Mouse (Mus musculus) forebrain, embryonic 16.5 days (tissue): ENCODE measurements at regions not wholly inside any gene's neighbourhood (a gene's known extent, or its start where the extent isn't known, plus 50 kb on each side); places are given as distances from the start of the nearest gene placed in this dataset.

Source experiments
- ATAC-seq: fragments of 200-750 bp; cut with Nextera tagmentation; 2 replicates; pipeline ENCODE4 v1.8.0; 2017; ENCODE audit warnings: mild to moderate bottlenecking, moderate library complexity
- H3K27ac ChIP-seq: fragments of 300-500 bp; sonication (generic); 2 replicates; pipeline ENCODE4 v1.5.1; 2014; ENCODE audit warnings: low read length, control low read depth
- H3K27me3 ChIP-seq: fragments of 300-500 bp; sonication (generic); replicated peaks from 2 replicates; pipeline ENCODE4 v1.6.1; 2014; ENCODE audit warnings: low read length; ENCODE audit not compliant: control insufficient read depth, insufficient read depth
- H3K36me3 ChIP-seq: fragments of 300-500 bp; sonication (generic); 2 replicates; pipeline ENCODE4 v1.6.1; 2014; ENCODE audit not compliant: control insufficient read depth, insufficient read depth
- H3K4me1 ChIP-seq: fragments of 300-500 bp; sonication (generic); replicated peaks from 2 replicates; pipeline ENCODE4 v1.6.1; 2014; ENCODE audit warnings: low read length; ENCODE audit not compliant: control insufficient read depth, insufficient read depth
- H3K4me2 ChIP-seq: fragments of 300-500 bp; sonication (generic); 2 replicates; pipeline ENCODE4 v1.6.1; 2014; ENCODE audit warnings: mild to moderate bottlenecking, low read length, control low read depth
- H3K4me3 ChIP-seq: fragments of 300-500 bp; sonication (generic); replicated peaks from 2 replicates; pipeline ENCODE4 v1.5.1; 2014; ENCODE audit warnings: mild to moderate bottlenecking, low read length, control low read depth
- H3K9ac ChIP-seq: fragments of 300-500 bp; sonication (generic); replicated peaks from 2 replicates; pipeline ENCODE4 v1.6.1; 2014; ENCODE audit warnings: low read depth, low read length, control low read depth
- H3K9me3 ChIP-seq: fragments of 300-500 bp; sonication (generic); 2 replicates; pipeline ENCODE4 v1.6.1; 2016; ENCODE audit warnings: low read length; ENCODE audit not compliant: control insufficient read depth
- WGBS: fragments of 180-500 bp; shearing (Covaris S2); extraction: QIAGEN DNeasy Blood & Tissue Kit; methylation state at CpG from one replicate; pipeline ENCODE4 v1.1.7; 2014; 5-methylcytosine and 5-hydroxymethylcytosine counted together

GRCm38 (mm10) chr6:140995340-140996135 is 253.5 kb upstream of the Pde3a start:
- Histone ChIP-seq H3K27ac (no peak overlapping the region), H3K27me3 (no peaks in the 10 kb centered on the region), H3K4me1 (peaks cover 13% of the 10 kb centered on the region), H3K4me3 (no peak overlapping the region), H3K36me3 (no peaks in the 10 kb centered on the region), H3K9me3 (peaks cover 2% of the 10 kb centered on the region; the same call in 1 of the 2 replicates), H3K9ac (no peak overlapping the region), H3K4me2 (no peak overlapping the region)
- ATAC-seq, result no peak
- WGBS, result 59% methylated on average over 14 of the region's 14 CpGs

GRCm38 (mm10) chr6:140998069-140998468 is 251.0 kb upstream of the Pde3a start:
- Histone ChIP-seq H3K9ac (no peak overlapping the region), H3K27me3 (no peaks in the 10 kb centered on the region), H3K4me3 (no peak overlapping the region), H3K4me2 (no peak overlapping the region), H3K4me1 (peaks cover 13% of the 10 kb centered on the region), H3K9me3 (peaks cover 2% of the 10 kb centered on the region; the same call in 1 of the 2 replicates), H3K36me3 (no peaks in the 10 kb centered on the region), H3K27ac (no peak overlapping the region)
- no peak for ATAC-seq
- WGBS, result 80% methylated on average over 7 of the region's 7 CpGs

- H3K4me2 ChIP-seq, result no peak overlapping the region
- H3K9me3 ChIP-seq, result peaks cover 2% of the 10 kb centered on the region; the same call in 1 of the 2 replicates
- 71% methylated on average over 2 of the region's 2 CpGs for WGBS
- H3K27ac ChIP-seq, result no peak overlapping the region
- no peak overlapping the region for H3K9ac ChIP-seq
- H3K4me1 ChIP-seq, result no peaks in the 10 kb centered on the region
- H3K36me3 ChIP-seq, result no peaks in the 10 kb centered on the region
- ATAC-seq, result no peak
- H3K27me3 ChIP-seq, result no peaks in the 10 kb centered on the region
- no peak overlapping the region for H3K4me3 ChIP-seq
Measured at GRCm38 (mm10) chr6:141000552-141000951, 248.5 kb upstream of the Pde3a start.

- no peaks in the 10 kb centered on the region for H3K27me3 ChIP-seq
- no peak overlapping the region for H3K4me2 ChIP-seq
- H3K9ac ChIP-seq, result no peak overlapping the region
- 90% methylated on average over 3 of the region's 3 CpGs for WGBS
- H3K36me3 ChIP-seq, result no peaks in the 10 kb centered on the region
- H3K9me3 ChIP-seq, result peaks cover 2% of the 10 kb centered on the region; the same call in 1 of the 2 replicates
- no peak overlapping the region for H3K27ac ChIP-seq
- no peak overlapping the region for H3K4me3 ChIP-seq
- no peak for ATAC-seq
- no peaks in the 10 kb centered on the region for H3K4me1 ChIP-seq
Measured at GRCm38 (mm10) chr6:141001306-141001705, 247.8 kb upstream of the Pde3a start.

- H3K36me3 ChIP-seq, result no peaks in the 10 kb centered on the region
- no peaks in the 10 kb centered on the region for H3K9me3 ChIP-seq
- no peaks in the 10 kb centered on the region for H3K4me1 ChIP-seq
- no peak overlapping the region for H3K9ac ChIP-seq
- H3K4me2 ChIP-seq, result no peak overlapping the region
- no peak overlapping the region for H3K4me3 ChIP-seq
- no peaks in the 10 kb centered on the region for H3K27me3 ChIP-seq
- 91% methylated on average over 11 of the region's 11 CpGs for WGBS
- ATAC-seq, result no peak
- H3K27ac ChIP-seq, result no peak overlapping the region
Measured at GRCm38 (mm10) chr6:141015055-141015681, 233.9 kb upstream of the Pde3a start.

- H3K9me3 ChIP-seq, result no peaks in the 10 kb centered on the region
- WGBS, result 87% methylated on average over 4 of the region's 4 CpGs
- ATAC-seq, result no peak
- H3K27me3 ChIP-seq, result no peaks in the 10 kb centered on the region
- no peak overlapping the region for H3K4me2 ChIP-seq
- H3K4me3 ChIP-seq, result no peak overlapping the region
- H3K9ac ChIP-seq, result no peak overlapping the region
- no peaks in the 10 kb centered on the region for H3K36me3 ChIP-seq
- H3K4me1 ChIP-seq, result no peaks in the 10 kb centered on the region
- no peak overlapping the region for H3K27ac ChIP-seq
Measured at GRCm38 (mm10) chr6:141023501-141023900, 225.6 kb upstream of the Pde3a start.

- H3K9me3 ChIP-seq, result no peaks in the 10 kb centered on the region
- no peak overlapping the region for H3K4me2 ChIP-seq
- H3K27me3 ChIP-seq, result no peaks in the 10 kb centered on the region
- H3K4me1 ChIP-seq, result no peaks in the 10 kb centered on the region
- no peak overlapping the region for H3K4me3 ChIP-seq
- no peak for ATAC-seq
- H3K9ac ChIP-seq, result no peak overlapping the region
- 80% methylated on average over 4 of the region's 4 CpGs for WGBS
- H3K36me3 ChIP-seq, result no peaks in the 10 kb centered on the region
- no peak overlapping the region for H3K27ac ChIP-seq
Measured at GRCm38 (mm10) chr6:141027353-141027752, 221.7 kb upstream of the Pde3a start.

- no peak overlapping the region for H3K4me2 ChIP-seq
- no peak overlapping the region for H3K9ac ChIP-seq
- H3K36me3 ChIP-seq, result no peaks in the 10 kb centered on the region
- 92% methylated on average over 5 of the region's 5 CpGs for WGBS
- H3K4me3 ChIP-seq, result no peak overlapping the region
- no peaks in the 10 kb centered on the region for H3K9me3 ChIP-seq
- H3K4me1 ChIP-seq, result no peaks in the 10 kb centered on the region
- no peak for ATAC-seq
- no peak overlapping the region for H3K27ac ChIP-seq
- H3K27me3 ChIP-seq, result no peaks in the 10 kb centered on the region
Measured at GRCm38 (mm10) chr6:141027787-141028186, 221.3 kb upstream of the Pde3a start.

- WGBS, result 84% methylated on average over 5 of the region's 5 CpGs
- Histone ChIP-seq H3K9me3 (no peaks in the 10 kb centered on the region), H3K27ac (no peak overlapping the region), H3K4me1 (no peaks in the 10 kb centered on the region), H3K36me3 (no peaks in the 10 kb centered on the region), H3K27me3 (no peaks in the 10 kb centered on the region), H3K4me2 (no peak overlapping the region), H3K9ac (no peak overlapping the region), H3K4me3 (no peak overlapping the region)
- ATAC-seq, result no peak
Measured at GRCm38 (mm10) chr6:141034824-141035223, 214.2 kb upstream of the Pde3a start.
